Mouse (Mus musculus) frontal cortex, postnatal 36 days (tissue): ENCODE data around the gene Zdhhc22.

Source experiments
- DNase-seq, 2 experiments: peaks; one replicate each; pipeline ENCODE4 v3.0.0; 2022; ENCODE audit warnings: low spot score in 2 of 2

The Zdhhc22 gene

GRCm38 (mm10) chr12:86961589-86962344 lies 28.5 kb downstream of the Zdhhc22 start:
- no peak for DNase-seq

DNA sequence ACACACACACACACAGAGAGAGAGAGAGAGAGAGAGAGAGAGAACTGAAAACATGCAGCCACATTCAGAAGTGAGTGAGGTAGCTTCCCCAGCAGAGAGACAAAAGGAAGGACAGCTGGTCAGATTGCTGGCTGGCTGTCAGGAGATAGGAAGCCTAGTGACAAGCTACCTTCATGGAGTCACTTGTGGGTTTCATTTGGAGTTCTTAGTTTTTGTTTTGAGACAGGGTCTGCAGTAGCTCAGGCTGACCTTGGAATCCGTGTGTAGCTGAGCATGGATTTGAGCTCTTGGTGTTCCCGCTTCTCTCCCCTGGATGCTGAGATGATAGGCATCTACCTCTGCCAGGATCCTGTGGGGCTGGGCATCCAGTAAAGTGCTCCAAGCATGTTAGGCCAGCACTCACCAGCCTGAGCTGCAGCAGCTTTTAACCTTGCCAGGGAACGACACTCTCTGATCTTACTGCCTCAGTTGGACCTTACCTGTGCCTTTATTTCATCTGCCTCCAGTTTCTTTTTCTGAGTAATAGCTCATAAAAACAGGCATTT lies 29.4 kb downstream of the Zdhhc22 start:
- no peak for DNase-seq

GRCm38 (mm10) chr12:86960138-86960537 lies 30.1 kb downstream of the Zdhhc22 start:
- no peak for DNase-seq

DNA sequence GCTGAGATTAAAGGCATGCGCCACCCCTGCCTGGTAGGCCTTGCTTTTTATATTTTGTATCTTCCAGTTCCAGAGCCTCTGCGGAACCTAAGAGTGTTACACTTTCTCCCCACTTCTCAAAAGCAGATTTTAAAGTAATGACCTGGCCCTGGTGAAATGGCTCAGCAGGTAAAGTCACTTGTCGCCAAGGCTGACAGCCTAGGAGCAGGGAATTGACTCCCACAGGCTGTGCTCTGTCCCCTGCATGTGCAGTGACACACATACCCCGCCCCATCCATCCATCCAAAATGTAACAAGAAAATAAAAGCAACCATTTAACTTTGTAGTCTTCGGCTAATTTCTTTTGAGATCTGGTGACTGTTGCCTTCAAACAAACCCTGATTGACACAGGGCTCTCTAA lies 30.6 kb downstream of the Zdhhc22 start:
- DNase-seq, result no peak

GRCm38 (mm10) chr12:86958558-86958957 lies 31.7 kb downstream of the Zdhhc22 start:
- DNase-seq, result no peak

DNA sequence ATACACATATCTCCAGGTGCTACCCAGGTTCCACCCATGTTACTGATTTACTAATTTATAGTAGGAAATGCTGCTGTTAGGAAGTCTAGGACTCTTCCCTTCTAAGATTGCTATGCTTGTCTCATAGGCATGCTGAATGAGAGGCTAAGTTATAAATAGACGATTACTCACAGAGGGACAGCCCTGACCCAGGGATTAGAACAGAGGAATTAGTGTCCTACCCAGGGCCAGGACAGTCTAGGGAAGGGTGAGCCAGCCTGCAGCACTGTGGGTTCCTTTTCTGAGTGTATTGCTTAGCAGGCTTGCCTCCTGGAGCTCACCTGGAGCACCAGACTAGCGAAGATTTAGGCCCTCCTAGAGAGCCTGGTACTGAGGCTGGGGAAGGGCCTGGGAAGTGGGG lies 34.3 kb downstream of the Zdhhc22 start:
- no peak for DNase-seq

GRCm38 (mm10) chr12:86952331-86952850 lies 37.8 kb downstream of the Zdhhc22 start:
- no peak for DNase-seq

- DNase-seq, result no peak
These were observed 39.3 kb downstream of the Zdhhc22 start for GRCm38 (mm10) chr12:86950961-86951360.

GRCm38 (mm10) chr12:86950161-86950960 lies 39.9 kb downstream of the Zdhhc22 start:
- DNase-seq, result no peak

DNA sequence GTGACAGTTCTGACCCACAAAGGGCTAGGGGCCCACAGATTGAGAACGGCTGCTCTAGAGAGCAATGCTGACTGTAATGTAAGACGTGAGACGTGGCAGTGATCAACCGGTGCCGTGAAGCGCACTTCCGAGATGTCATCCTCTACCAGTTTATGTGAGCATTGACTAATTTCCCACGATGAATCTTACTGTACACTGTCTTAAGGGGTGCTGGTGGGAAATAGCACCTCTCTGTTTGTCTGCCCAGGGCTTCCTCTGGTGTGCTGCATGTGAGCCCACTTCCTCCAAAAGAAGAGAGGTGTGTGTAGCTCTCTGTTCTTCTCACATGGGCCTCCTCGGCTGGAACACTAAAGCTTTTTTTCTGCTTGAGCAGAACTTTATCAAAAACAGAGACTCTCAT lies 40.7 kb downstream of the Zdhhc22 start:
- no peak for DNase-seq

GRCm38 (mm10) chr12:86948627-86949026 lies 41.6 kb downstream of the Zdhhc22 start:
- peak in 1 of 2 experiments; percentile 42 for DNase-seq

- peak; percentile 62 to 75 for DNase-seq
These were observed 42.4 kb downstream of the Zdhhc22 start for GRCm38 (mm10) chr12:86947681-86948401.

- peak; percentile 99 for DNase-seq
These were observed 43.2 kb downstream of the Zdhhc22 start, which contains the start of gene Cipc for GRCm38 (mm10) chr12:86946862-86947574. Gene Cipc (plus strand): TSS chr12:86947043.

- DNase-seq, result peak in 1 of 2 experiments; percentile 29
These were observed 43.9 kb downstream of the Zdhhc22 start for GRCm38 (mm10) chr12:86946301-86946781.

DNA sequence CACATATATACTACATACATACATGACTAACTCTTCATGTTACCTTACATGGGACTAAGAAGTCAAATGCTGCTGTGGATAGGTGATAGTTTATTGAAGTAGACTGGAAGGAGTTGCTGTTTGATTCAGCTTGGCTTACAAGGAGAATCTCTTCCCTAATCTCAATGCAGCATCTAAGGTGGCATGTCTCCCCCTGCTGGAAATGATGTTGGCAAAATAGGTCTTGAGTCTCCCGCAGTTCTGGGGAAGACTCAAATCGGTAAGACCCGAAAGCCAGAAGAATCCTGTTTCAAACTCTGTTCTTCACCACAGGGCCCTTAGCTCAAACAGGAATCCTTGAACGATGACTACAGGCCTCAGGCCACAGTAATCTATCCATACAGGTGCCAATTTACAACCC lies 45.1 kb downstream of the Zdhhc22 start:
- peak; percentile 61 to 87 for DNase-seq

GRCm38 (mm10) chr12:86943421-86943820 lies 46.8 kb downstream of the Zdhhc22 start:
- no peak for DNase-seq

- DNase-seq, result no peak
These were observed 48.3 kb downstream of the Zdhhc22 start for GRCm38 (mm10) chr12:86941734-86942486.

GRCm38 (mm10) chr12:86941173-86941572 lies 49.1 kb downstream of the Zdhhc22 start:
- no peak for DNase-seq

DNA sequence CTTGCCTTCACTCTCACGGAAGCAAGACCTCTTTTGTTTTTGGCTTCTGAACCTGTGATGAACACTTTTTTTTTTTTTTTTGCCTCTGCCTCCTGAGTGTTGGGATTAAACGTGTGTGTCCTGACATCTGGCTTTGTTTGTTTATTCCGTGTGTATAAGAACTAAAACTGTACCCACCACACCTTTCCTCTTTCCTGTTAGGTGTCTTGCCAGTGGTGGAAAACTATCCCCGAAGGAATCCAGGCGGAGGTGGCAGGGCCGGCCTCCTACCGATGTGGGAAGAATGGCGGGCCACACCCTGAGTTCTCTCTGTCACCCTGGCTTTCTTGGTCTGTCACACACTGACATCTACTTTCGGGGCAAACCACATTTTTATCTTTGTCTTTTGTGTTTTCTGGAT lies 51.7 kb downstream of the Zdhhc22 start:
- DNase-seq, result no peak
